Mouse (Mus musculus): ENCODE results near the gene D230025D16Rik. TPM values are rescaled to one million over a fixed set of nuclear protein-coding genes. Genes with fewer than 3 reads are reported as not detected.

D230025D16Rik gene
- polyA plus RNA-seq, 1 experiment from 2014 or later, result 21.8 TPM

GRCm38 (mm10) chr8:105283074-105283473 lies 58.1 kb downstream of the D230025D16Rik start:
- H3K4me3 ChIP-seq (ENCODE audit: control insufficient read depth in 1 of 2, insufficient read depth in 1 of 2, low read depth in 1 of 2, low read length in 2 of 2), result no peak overlapping the region
- WGBS, result 30% methylated on average over 23 of the region's 23 CpGs
- peaks cover 20% of the 10 kb centered on the region for H3K27me3 ChIP-seq (ENCODE audit: control insufficient read depth, insufficient read depth, low read length)
- ATAC-seq (ENCODE audit: insufficient number of reproducible peaks, insufficient read depth, low FRiP score, low read depth), result peak; percentile 15; the same call in 1 of the 2 replicates
- H3K4me1 ChIP-seq (ENCODE audit: control insufficient read depth in 2 of 2, insufficient read depth in 2 of 2, low read length in 2 of 2), result peaks cover 5 to 8% of the 10 kb centered on the region in 2 experiments; a peak in 2 of 4 replicates
- no peaks in the 10 kb centered on the region for H3K9me3 ChIP-seq (ENCODE audit: control insufficient read depth, low read length)
- H3K27ac ChIP-seq (replicated peaks in 1 of 2; ENCODE audit: control insufficient read depth in 1 of 2, insufficient read depth in 1 of 2, low read depth in 2 of 2, low read length in 2 of 2), result no peak overlapping the region
- H3K36me3 ChIP-seq (ENCODE audit: control insufficient read depth, insufficient read depth, low read length), result 0 out of 2 replicates have a peak, but pooled peaks cover 5% of the 10 kb centered on the region
- 0 out of 2 replicates have a peak overlapping the region, but pooled peaks have one; percentile 4 for H3K4me2 ChIP-seq (ENCODE audit: low read length)
- no peak overlapping the region for H3K9ac ChIP-seq (ENCODE audit: low read length)

GRCm38 (mm10) chr8:105285514-105285913 lies 60.6 kb downstream of the D230025D16Rik start:
- Histone ChIP-seq H3K36me3 (ENCODE audit: control insufficient read depth, insufficient read depth, low read length) (0 out of 2 replicates have a peak, but pooled peaks cover 5% of the 10 kb centered on the region), H3K4me1 (ENCODE audit: control insufficient read depth in 2 of 2, insufficient read depth in 2 of 2, low read length in 2 of 2) (peaks cover 6 to 8% of the 10 kb centered on the region in 2 experiments), H3K4me2 (ENCODE audit: low read length) (no peak overlapping the region), H3K27me3 (ENCODE audit: control insufficient read depth, insufficient read depth, low read length) (peaks cover 7% of the 10 kb centered on the region), H3K27ac (replicated peaks in 1 of 2; ENCODE audit: control insufficient read depth in 1 of 2, insufficient read depth in 1 of 2, low read depth in 2 of 2, low read length in 2 of 2) (no peak overlapping the region), H3K9ac (ENCODE audit: low read length) (no peak overlapping the region), H3K9me3 (ENCODE audit: control insufficient read depth, low read length) (no peaks in the 10 kb centered on the region), H3K4me3 (ENCODE audit: control insufficient read depth in 1 of 2, insufficient read depth in 1 of 2, low read depth in 1 of 2, low read length in 2 of 2) (no peak overlapping the region)
- 40% methylated on average over 12 of the region's 12 CpGs for WGBS
- ATAC-seq (ENCODE audit: insufficient number of reproducible peaks, insufficient read depth, low FRiP score, low read depth), result no peak

- WGBS, result 85% methylated on average over 4 of the region's 4 CpGs
- Histone ChIP-seq H3K4me3 (ENCODE audit: control insufficient read depth in 1 of 2, insufficient read depth in 1 of 2, low read depth in 1 of 2, low read length in 2 of 2) (no peak overlapping the region), H3K4me1 (ENCODE audit: control insufficient read depth in 2 of 2, insufficient read depth in 2 of 2, low read length in 2 of 2) (peaks cover 6 to 8% of the 10 kb centered on the region in 2 experiments), H3K27ac (replicated peaks in 1 of 2; ENCODE audit: control insufficient read depth in 1 of 2, insufficient read depth in 1 of 2, low read depth in 2 of 2, low read length in 2 of 2) (no peak overlapping the region), H3K36me3 (ENCODE audit: control insufficient read depth, insufficient read depth, low read length) (0 out of 2 replicates have a peak, but pooled peaks cover 5% of the 10 kb centered on the region), H3K9me3 (ENCODE audit: control insufficient read depth, low read length) (no peaks in the 10 kb centered on the region), H3K9ac (ENCODE audit: low read length) (no peak overlapping the region), H3K27me3 (ENCODE audit: control insufficient read depth, insufficient read depth, low read length) (peaks cover 8% of the 10 kb centered on the region), H3K4me2 (ENCODE audit: low read length) (no peak overlapping the region)
- no peak for ATAC-seq (ENCODE audit: insufficient number of reproducible peaks, insufficient read depth, low FRiP score, low read depth)
Measured at GRCm38 (mm10) chr8:105286907-105287306, 62.0 kb downstream of the D230025D16Rik start.

GRCm38 (mm10) chr8:105288231-105288630 lies 63.3 kb downstream of the D230025D16Rik start:
- Histone ChIP-seq H3K36me3 (ENCODE audit: control insufficient read depth, insufficient read depth, low read length) (0 out of 2 replicates have a peak, but pooled peaks cover 5% of the 10 kb centered on the region), H3K4me2 (ENCODE audit: low read length) (no peak overlapping the region), H3K4me3 (ENCODE audit: control insufficient read depth in 1 of 2, insufficient read depth in 1 of 2, low read depth in 1 of 2, low read length in 2 of 2) (peak overlapping the region in 1 of 2 experiments; percentile 53; a peak in 1 of 4 replicates), H3K27me3 (ENCODE audit: control insufficient read depth, insufficient read depth, low read length) (peaks cover 8% of the 10 kb centered on the region), H3K4me1 (ENCODE audit: control insufficient read depth in 2 of 2, insufficient read depth in 2 of 2, low read length in 2 of 2) (peaks cover 6 to 8% of the 10 kb centered on the region in 2 experiments), H3K9me3 (ENCODE audit: control insufficient read depth, low read length) (no peaks in the 10 kb centered on the region), H3K27ac (replicated peaks in 1 of 2; ENCODE audit: control insufficient read depth in 1 of 2, insufficient read depth in 1 of 2, low read depth in 2 of 2, low read length in 2 of 2) (no peak overlapping the region), H3K9ac (ENCODE audit: low read length) (no peak overlapping the region)
- no peak for ATAC-seq (ENCODE audit: insufficient number of reproducible peaks, insufficient read depth, low FRiP score, low read depth)
- WGBS, result 83% methylated on average over 5 of the region's 5 CpGs

GRCm38 (mm10) chr8:105288958-105289732 lies 64.2 kb downstream of the D230025D16Rik start:
- H3K36me3 ChIP-seq (ENCODE audit: control insufficient read depth, insufficient read depth, low read length), result 0 out of 2 replicates have a peak, but pooled peaks cover 5% of the 10 kb centered on the region
- peak overlapping the region; percentile 84 for H3K4me2 ChIP-seq (ENCODE audit: low read length)
- no peaks in the 10 kb centered on the region for H3K9me3 ChIP-seq (ENCODE audit: control insufficient read depth, low read length)
- peak overlapping the region; percentile 66 for H3K9ac ChIP-seq (ENCODE audit: low read length)
- 1% methylated on average over 53 of the region's 53 CpGs for WGBS
- peak overlapping the region; percentile 53 to 61 for H3K4me3 ChIP-seq (ENCODE audit: control insufficient read depth in 1 of 2, insufficient read depth in 1 of 2, low read depth in 1 of 2, low read length in 2 of 2)
- peaks cover 8% of the 10 kb centered on the region for H3K27me3 ChIP-seq (ENCODE audit: control insufficient read depth, insufficient read depth, low read length)
- H3K4me1 ChIP-seq (ENCODE audit: control insufficient read depth in 2 of 2, insufficient read depth in 2 of 2, low read length in 2 of 2), result peaks cover 6 to 8% of the 10 kb centered on the region in 2 experiments
- H3K27ac ChIP-seq (replicated peaks in 1 of 2; ENCODE audit: control insufficient read depth in 1 of 2, insufficient read depth in 1 of 2, low read depth in 2 of 2, low read length in 2 of 2), result peak overlapping the region; percentile 45 to 67; a peak in 2 of 4 replicates
- peak; percentile 86 for ATAC-seq (ENCODE audit: insufficient number of reproducible peaks, insufficient read depth, low FRiP score, low read depth)

- peak; percentile 5 for ATAC-seq (ENCODE audit: insufficient number of reproducible peaks, insufficient read depth, low FRiP score, low read depth)
- 4% methylated on average over 43 of the region's 43 CpGs for WGBS
- Histone ChIP-seq H3K4me3 (ENCODE audit: control insufficient read depth in 1 of 2, insufficient read depth in 1 of 2, low read depth in 1 of 2, low read length in 2 of 2) (peak within 1 kb of the TSS; percentile 53 to 61), H3K27me3 (ENCODE audit: control insufficient read depth, insufficient read depth, low read length) (peaks cover 8% of the 10 kb centered on the region), H3K9ac (ENCODE audit: low read length) (peak within 1 kb of the TSS; percentile 66), H3K27ac (replicated peaks in 1 of 2; ENCODE audit: control insufficient read depth in 1 of 2, insufficient read depth in 1 of 2, low read depth in 2 of 2, low read length in 2 of 2) (peak within 1 kb of the TSS; percentile 45 to 67; a peak in 2 of 4 replicates), H3K4me2 (ENCODE audit: low read length) (peak within 1 kb of the TSS; percentile 84), H3K9me3 (ENCODE audit: control insufficient read depth, low read length) (no peaks in the 10 kb centered on the region), H3K4me1 (ENCODE audit: control insufficient read depth in 2 of 2, insufficient read depth in 2 of 2, low read length in 2 of 2) (peaks cover 6 to 8% of the 10 kb centered on the region in 2 experiments), H3K36me3 (ENCODE audit: control insufficient read depth, insufficient read depth, low read length) (0 out of 2 replicates have a peak, but pooled peaks cover under 1% of the 10 kb centered on the region)
Measured at GRCm38 (mm10) chr8:105289805-105290460, 65.0 kb downstream of the D230025D16Rik start, which contains the start of gene 4931428F04Rik. Gene 4931428F04Rik, minus strand, starts transcription at chr8:105289864.

GRCm38 (mm10) chr8:105290554-105291314 lies 65.8 kb downstream of the D230025D16Rik start:
- peaks cover 6 to 8% of the 10 kb centered on the region in 2 experiments for H3K4me1 ChIP-seq (ENCODE audit: control insufficient read depth in 2 of 2, insufficient read depth in 2 of 2, low read length in 2 of 2)
- H3K36me3 ChIP-seq (ENCODE audit: control insufficient read depth, insufficient read depth, low read length), result no peaks in the 10 kb centered on the region
- WGBS, result 8% methylated on average over 31 of the region's 31 CpGs
- ATAC-seq (ENCODE audit: insufficient number of reproducible peaks, insufficient read depth, low FRiP score, low read depth), result no peak
- no peaks in the 10 kb centered on the region for H3K9me3 ChIP-seq (ENCODE audit: control insufficient read depth, low read length)
- peak overlapping the region in 1 of 2 experiments; percentile 53; a peak in 1 of 4 replicates for H3K4me3 ChIP-seq (ENCODE audit: control insufficient read depth in 1 of 2, insufficient read depth in 1 of 2, low read depth in 1 of 2, low read length in 2 of 2)
- peak overlapping the region; percentile 84 for H3K4me2 ChIP-seq (ENCODE audit: low read length)
- peaks cover 8% of the 10 kb centered on the region for H3K27me3 ChIP-seq (ENCODE audit: control insufficient read depth, insufficient read depth, low read length)
- H3K27ac ChIP-seq (replicated peaks in 1 of 2; ENCODE audit: control insufficient read depth in 1 of 2, insufficient read depth in 1 of 2, low read depth in 2 of 2, low read length in 2 of 2), result no peak overlapping the region
- H3K9ac ChIP-seq (ENCODE audit: low read length), result no peak overlapping the region
